Mouse (Mus musculus) forebrain, embryonic 16.5 days (tissue): ENCODE results near the gene Ide. TPM values are rescaled to one million over a fixed set of nuclear protein-coding genes. Genes with fewer than 3 reads are reported as not detected.

Experiments used
- ATAC-seq: fragments of 200-750 bp; cut with Nextera tagmentation; 2 replicates; pipeline ENCODE4 v1.8.0; 2017; ENCODE audit warnings: mild to moderate bottlenecking, moderate library complexity
- H3K27ac ChIP-seq: fragments of 300-500 bp; sonication (generic); 2 replicates; pipeline ENCODE4 v1.5.1; 2014; ENCODE audit warnings: low read length, control low read depth
- H3K27me3 ChIP-seq: fragments of 300-500 bp; sonication (generic); replicated peaks from 2 replicates; pipeline ENCODE4 v1.6.1; 2014; ENCODE audit warnings: low read length; ENCODE audit not compliant: control insufficient read depth, insufficient read depth
- H3K36me3 ChIP-seq: fragments of 300-500 bp; sonication (generic); 2 replicates; pipeline ENCODE4 v1.6.1; 2014; ENCODE audit not compliant: control insufficient read depth, insufficient read depth
- H3K4me1 ChIP-seq: fragments of 300-500 bp; sonication (generic); replicated peaks from 2 replicates; pipeline ENCODE4 v1.6.1; 2014; ENCODE audit warnings: low read length; ENCODE audit not compliant: control insufficient read depth, insufficient read depth
- H3K4me2 ChIP-seq: fragments of 300-500 bp; sonication (generic); 2 replicates; pipeline ENCODE4 v1.6.1; 2014; ENCODE audit warnings: mild to moderate bottlenecking, low read length, control low read depth
- H3K4me3 ChIP-seq: fragments of 300-500 bp; sonication (generic); replicated peaks from 2 replicates; pipeline ENCODE4 v1.5.1; 2014; ENCODE audit warnings: mild to moderate bottlenecking, low read length, control low read depth
- H3K9ac ChIP-seq: fragments of 300-500 bp; sonication (generic); replicated peaks from 2 replicates; pipeline ENCODE4 v1.6.1; 2014; ENCODE audit warnings: low read depth, low read length, control low read depth
- H3K9me3 ChIP-seq: fragments of 300-500 bp; sonication (generic); 2 replicates; pipeline ENCODE4 v1.6.1; 2016; ENCODE audit warnings: low read length; ENCODE audit not compliant: control insufficient read depth
- WGBS: fragments of 180-500 bp; shearing (Covaris S2); extraction: QIAGEN DNeasy Blood & Tissue Kit; methylation state at CpG from one replicate; pipeline ENCODE4 v1.1.7; 2014; 5-methylcytosine and 5-hydroxymethylcytosine counted together
- polyA plus RNA-seq: library from polyadenylated mRNA; unstranded; fragments of >200 nt; fragmentation: Nextera tagmentation; extraction: Ambion mirVana; gene quantifications from 2 replicates; pipeline ENCODE4 v1.2.1, GENCODE M21; 2015

Ide gene
- polyA plus RNA-seq, 1 experiment from 2014 or later: 31.9 TPM

DNA sequence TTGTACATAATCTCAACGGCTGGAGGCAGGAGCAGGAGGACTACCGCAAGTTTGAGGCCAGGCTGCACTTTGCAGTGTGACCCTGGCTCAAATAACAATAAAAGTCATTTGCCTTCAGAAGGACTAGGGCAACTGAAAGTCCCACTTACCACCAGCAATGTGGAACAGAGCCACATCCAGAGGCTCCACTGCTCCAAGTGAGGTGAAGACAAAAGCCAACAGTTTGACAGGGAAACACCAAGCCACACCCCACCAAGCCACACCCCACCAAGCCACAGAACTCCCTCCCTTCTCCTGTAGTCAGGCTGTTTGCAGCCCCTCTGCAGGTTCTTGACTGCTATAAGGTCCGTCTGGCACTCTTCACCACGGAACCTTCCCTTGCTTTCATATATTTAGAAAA, 20.3 kb downstream of the Ide start:
- no peaks in the 10 kb centered on the region for H3K9me3 ChIP-seq
- H3K4me1 ChIP-seq: no peaks in the 10 kb centered on the region; the same call in 1 of the 2 replicates
- no peak overlapping the region for H3K4me2 ChIP-seq
- H3K9ac ChIP-seq: no peak overlapping the region
- H3K27me3 ChIP-seq: no peaks in the 10 kb centered on the region
- ATAC-seq: no peak
- WGBS: 91% methylated on average over 4 of the region's 4 CpGs
- H3K4me3 ChIP-seq: no peak overlapping the region
- H3K36me3 ChIP-seq: no peaks in the 10 kb centered on the region
- H3K27ac ChIP-seq: no peak overlapping the region

DNA sequence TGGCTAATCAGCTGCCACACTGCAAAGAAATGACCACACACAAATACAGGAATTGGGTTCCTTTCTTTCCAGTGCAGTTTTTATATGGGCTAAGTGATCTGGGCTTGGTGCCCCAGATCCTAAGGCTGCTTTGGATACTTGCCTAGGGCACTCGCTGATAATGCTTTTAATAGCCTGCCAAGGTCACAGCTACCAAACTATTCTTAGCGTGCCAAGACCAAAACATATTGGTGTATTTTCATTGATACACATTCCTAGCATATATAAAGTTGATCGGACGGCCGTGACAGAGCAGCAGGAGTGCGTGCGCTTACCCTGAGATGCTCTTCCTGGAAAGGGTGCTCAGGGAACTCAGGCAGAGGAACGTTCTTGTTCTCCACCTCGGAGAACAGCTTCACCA, 22.6 kb downstream of the Ide start:
- Histone ChIP-seq H3K9ac (no peak overlapping the region), H3K36me3 (no peaks in the 10 kb centered on the region), H3K27me3 (no peaks in the 10 kb centered on the region), H3K4me3 (no peak overlapping the region), H3K4me2 (no peak overlapping the region), H3K9me3 (no peaks in the 10 kb centered on the region), H3K4me1 (no peaks in the 10 kb centered on the region), H3K27ac (no peak overlapping the region)
- ATAC-seq: no peak
- WGBS: 55% methylated on average over 9 of the region's 9 CpGs

DNA sequence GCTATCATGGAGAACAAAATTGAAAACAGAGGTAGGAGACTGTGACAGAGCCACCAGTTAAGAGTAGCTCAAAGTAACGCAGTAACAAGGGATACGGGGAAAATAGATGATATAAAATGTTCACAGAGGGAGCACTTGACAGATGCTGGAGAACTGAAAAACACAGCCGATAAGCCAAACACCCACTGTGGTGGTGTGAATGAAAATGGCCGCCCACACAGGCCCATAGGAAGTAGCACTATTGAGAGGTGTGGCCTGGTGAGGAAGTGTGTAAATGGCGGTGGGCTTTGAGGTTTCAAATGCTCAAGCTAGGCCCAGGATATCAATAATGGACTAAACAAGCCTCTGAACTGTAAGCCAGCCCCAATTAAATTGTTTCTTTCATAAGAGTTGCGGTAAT, 26.2 kb downstream of the Ide start:
- no peak overlapping the region for H3K4me3 ChIP-seq
- H3K9me3 ChIP-seq: no peaks in the 10 kb centered on the region
- ATAC-seq: no peak
- H3K9ac ChIP-seq: no peak overlapping the region
- no peak overlapping the region for H3K27ac ChIP-seq
- H3K4me1 ChIP-seq: no peaks in the 10 kb centered on the region
- H3K27me3 ChIP-seq: no peaks in the 10 kb centered on the region
- H3K36me3 ChIP-seq: no peaks in the 10 kb centered on the region
- H3K4me2 ChIP-seq: no peak overlapping the region
- 91% methylated on average over 6 of the region's 6 CpGs for WGBS

DNA sequence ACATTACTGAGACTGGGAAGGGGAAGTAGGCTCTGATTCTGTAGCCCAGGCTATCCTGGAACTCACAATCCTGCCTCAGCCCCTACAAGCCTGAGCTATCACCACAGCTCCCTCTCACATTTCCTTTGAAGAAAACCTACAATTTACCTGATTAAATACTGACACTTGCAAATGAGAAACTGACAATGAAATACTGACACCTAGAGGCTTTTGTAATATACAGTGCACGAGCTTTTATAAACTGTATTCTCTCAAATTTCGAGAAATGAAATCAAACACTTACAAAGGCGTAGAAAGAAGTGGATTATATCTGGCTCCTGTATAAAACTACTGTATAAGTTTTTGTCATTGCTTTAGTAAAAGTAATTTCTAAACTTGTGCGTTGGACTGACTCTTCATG, 27.5 kb downstream of the Ide start:
- H3K4me3 ChIP-seq: no peak overlapping the region

DNA sequence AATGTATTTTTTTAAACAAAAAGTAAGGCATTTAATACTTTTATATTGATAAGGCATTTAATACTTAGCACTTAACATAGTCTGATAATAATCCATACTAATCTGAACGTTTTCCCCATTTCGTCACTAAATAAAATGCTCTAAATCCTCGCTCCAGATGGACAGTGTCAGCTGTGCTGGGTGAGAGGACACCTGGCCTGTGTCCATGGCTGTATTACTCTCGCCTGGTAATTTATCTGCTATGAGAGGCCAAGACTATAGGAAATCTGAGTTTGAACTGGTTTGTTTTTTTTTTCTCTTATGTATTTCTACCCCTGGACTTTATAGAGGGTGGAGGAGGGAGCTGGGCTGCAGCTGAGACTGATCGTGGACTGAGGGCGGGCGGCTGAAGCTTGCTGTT, 28.7 kb downstream of the Ide start:
- Histone ChIP-seq H3K9ac (no peak overlapping the region), H3K27ac (no peak overlapping the region), H3K4me1 (no peaks in the 10 kb centered on the region), H3K9me3 (no peaks in the 10 kb centered on the region), H3K4me2 (no peak overlapping the region), H3K36me3 (no peaks in the 10 kb centered on the region), H3K27me3 (no peaks in the 10 kb centered on the region), H3K4me3 (no peak overlapping the region)
- 92% methylated on average over 7 of the region's 7 CpGs for WGBS
- no peak for ATAC-seq

More for the DNA sequence above, 27.5 kb downstream of the Ide start:
- H3K36me3 ChIP-seq: no peaks in the 10 kb centered on the region
- H3K27ac ChIP-seq: no peak overlapping the region
- no peak for ATAC-seq
- H3K27me3 ChIP-seq: no peaks in the 10 kb centered on the region
- H3K4me1 ChIP-seq: no peaks in the 10 kb centered on the region
- H3K9me3 ChIP-seq: no peaks in the 10 kb centered on the region
- H3K4me2 ChIP-seq: no peak overlapping the region
- 86% methylated on average over 4 of the region's 4 CpGs for WGBS
- no peak overlapping the region for H3K9ac ChIP-seq

DNA sequence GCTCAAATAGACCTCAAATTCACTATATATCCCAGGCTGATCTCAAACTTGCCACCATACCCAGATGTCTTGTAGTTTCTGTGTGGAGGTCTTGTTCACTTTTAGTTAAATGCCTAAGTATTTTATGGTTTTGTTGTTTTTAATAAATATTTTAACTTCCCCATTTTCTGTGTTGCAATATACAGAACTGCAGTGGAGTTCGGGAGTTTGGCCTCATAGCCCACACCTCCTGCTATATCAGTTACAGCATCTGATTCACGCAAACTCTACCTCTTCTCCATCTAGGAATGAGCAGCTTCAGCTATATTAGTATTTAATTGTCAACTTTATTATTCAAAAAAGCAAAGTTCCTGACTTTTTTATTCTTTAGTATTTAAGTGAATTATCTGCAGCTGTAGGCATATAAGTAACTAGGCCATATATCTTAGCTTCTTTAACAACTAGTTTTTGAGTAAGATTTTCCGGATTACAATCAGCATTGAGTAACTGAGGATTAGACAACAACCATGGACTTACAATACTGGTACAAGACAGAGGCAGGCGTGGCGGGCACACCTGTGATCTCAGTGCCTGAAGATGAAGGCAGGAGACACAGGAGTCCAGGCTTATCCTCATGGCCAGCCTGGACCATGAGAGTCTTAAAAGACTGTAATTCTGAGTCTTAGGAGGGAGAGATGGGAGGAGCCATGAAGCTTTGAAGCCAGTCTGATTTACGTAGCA, 29.7 kb downstream of the Ide start:
- H3K4me3 ChIP-seq: no peak overlapping the region
- no peaks in the 10 kb centered on the region for H3K27me3 ChIP-seq
- no peak overlapping the region for H3K4me2 ChIP-seq
- H3K9me3 ChIP-seq: no peaks in the 10 kb centered on the region
- WGBS: 88% methylated on average over 6 of the region's 6 CpGs
- ATAC-seq: no peak
- H3K4me1 ChIP-seq: no peaks in the 10 kb centered on the region
- no peak overlapping the region for H3K9ac ChIP-seq
- peaks cover 3% of the 10 kb centered on the region; the same call in 1 of the 2 replicates for H3K36me3 ChIP-seq
- H3K27ac ChIP-seq: no peak overlapping the region

DNA sequence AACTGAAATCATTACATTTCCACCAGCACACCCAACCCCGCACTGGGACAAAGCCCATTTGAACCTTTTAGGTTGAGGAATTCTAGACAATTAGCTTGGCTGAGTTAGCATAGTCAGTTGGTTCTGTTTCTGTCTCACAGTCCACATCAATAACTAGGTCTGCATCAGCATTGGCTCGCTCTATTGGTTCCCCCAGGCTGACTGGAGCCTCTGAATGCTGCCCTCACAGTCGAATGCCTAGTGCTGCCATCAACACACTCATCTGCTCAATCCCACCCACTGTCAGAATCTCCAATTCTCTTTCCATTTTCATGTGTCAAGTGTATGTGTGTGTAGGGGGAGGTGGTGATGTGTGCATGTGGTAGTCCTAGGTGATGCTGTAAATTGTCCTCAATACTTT, 31.5 kb downstream of the Ide start:
- Histone ChIP-seq H3K9me3 (no peaks in the 10 kb centered on the region), H3K9ac (no peak overlapping the region), H3K4me1 (no peaks in the 10 kb centered on the region), H3K4me3 (no peak overlapping the region), H3K36me3 (peaks cover 3% of the 10 kb centered on the region; the same call in 1 of the 2 replicates), H3K27me3 (no peaks in the 10 kb centered on the region), H3K27ac (no peak overlapping the region), H3K4me2 (no peak overlapping the region)
- WGBS: 88% methylated on average over 3 of the region's 3 CpGs
- ATAC-seq: no peak

DNA sequence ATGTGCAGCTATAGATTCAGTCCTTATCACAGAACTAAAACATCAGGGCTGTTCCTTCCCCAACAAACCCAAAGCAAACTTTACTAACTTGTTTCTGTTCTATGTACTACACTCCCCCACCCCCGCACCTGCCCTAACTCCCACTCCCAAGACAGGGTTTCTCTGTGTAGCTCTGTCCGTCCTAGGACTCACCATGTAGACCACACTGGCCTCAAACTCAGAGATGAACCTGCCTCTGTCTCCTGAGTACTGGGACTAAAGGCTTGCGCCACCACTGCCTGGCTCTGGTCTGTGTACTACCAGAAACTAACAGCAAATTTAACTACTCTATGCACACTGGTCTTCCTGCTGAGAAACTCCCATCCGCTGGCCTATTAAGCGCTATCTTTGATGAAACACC, 32.8 kb downstream of the Ide start:
- Histone ChIP-seq H3K27me3 (no peaks in the 10 kb centered on the region), H3K9me3 (no peaks in the 10 kb centered on the region), H3K27ac (no peak overlapping the region), H3K4me2 (no peak overlapping the region), H3K9ac (no peak overlapping the region), H3K36me3 (peaks cover 3% of the 10 kb centered on the region; the same call in 1 of the 2 replicates), H3K4me1 (no peaks in the 10 kb centered on the region), H3K4me3 (no peak overlapping the region)
- ATAC-seq: no peak
- 98% methylated on average over 5 of the region's 5 CpGs for WGBS

DNA sequence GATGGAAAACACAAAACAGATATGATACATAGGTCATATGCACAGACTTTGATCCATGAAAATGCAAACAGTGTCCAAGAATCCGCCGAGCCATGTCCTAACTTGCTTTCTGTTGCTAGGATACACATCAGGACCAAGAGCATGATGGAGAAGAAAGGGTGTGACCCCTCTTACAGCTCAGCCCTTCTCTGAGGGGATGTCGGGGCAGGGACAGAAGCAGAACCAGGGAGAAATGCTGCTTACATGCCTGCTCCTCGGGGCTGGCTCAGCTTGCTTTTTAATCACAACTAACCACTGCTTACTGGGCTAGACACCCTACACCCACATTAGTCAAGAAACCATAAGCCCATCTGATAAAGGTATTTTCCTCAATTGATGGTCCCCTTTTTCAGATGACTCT, 33.6 kb downstream of the Ide start:
- H3K4me2 ChIP-seq: no peak overlapping the region
- peaks cover 3% of the 10 kb centered on the region; the same call in 1 of the 2 replicates for H3K36me3 ChIP-seq
- no peak for ATAC-seq
- no peak overlapping the region for H3K9ac ChIP-seq
- H3K27ac ChIP-seq: no peak overlapping the region
- no peak overlapping the region for H3K4me3 ChIP-seq
- 64% methylated on average over 4 of the region's 4 CpGs for WGBS
- H3K4me1 ChIP-seq: no peaks in the 10 kb centered on the region
- H3K27me3 ChIP-seq: no peaks in the 10 kb centered on the region
- H3K9me3 ChIP-seq: no peaks in the 10 kb centered on the region

DNA sequence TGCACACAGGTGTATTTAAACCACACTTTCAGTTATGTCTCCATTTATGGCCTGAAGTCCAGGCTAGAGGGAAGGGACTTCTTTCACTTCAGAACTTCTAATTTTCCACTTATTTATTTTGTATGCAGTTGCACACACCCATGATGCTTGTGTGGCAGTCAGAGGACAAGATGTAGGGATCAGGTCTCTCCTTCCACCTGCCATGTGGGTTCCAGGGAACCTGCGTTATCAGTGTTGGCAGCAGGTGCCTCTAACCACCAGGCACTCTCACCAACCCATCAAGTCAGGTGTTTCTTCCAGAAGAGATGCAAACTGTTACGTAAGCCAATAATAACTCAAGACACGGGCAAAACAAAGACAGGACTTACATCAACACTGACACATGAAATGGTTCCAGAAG, 35.9 kb downstream of the Ide start:
- 86% methylated on average over 3 of the region's 3 CpGs for WGBS
- no peak overlapping the region for H3K9ac ChIP-seq
- no peaks in the 10 kb centered on the region for H3K4me1 ChIP-seq
- no peak overlapping the region for H3K27ac ChIP-seq
- no peak overlapping the region for H3K4me3 ChIP-seq
- H3K4me2 ChIP-seq: no peak overlapping the region
- H3K36me3 ChIP-seq: peaks cover 3% of the 10 kb centered on the region; the same call in 1 of the 2 replicates
- no peaks in the 10 kb centered on the region for H3K9me3 ChIP-seq
- H3K27me3 ChIP-seq: no peaks in the 10 kb centered on the region
- ATAC-seq: no peak
